ENCODE assay signal across 9 mouse cellular contexts in the genomic region with DNA sequence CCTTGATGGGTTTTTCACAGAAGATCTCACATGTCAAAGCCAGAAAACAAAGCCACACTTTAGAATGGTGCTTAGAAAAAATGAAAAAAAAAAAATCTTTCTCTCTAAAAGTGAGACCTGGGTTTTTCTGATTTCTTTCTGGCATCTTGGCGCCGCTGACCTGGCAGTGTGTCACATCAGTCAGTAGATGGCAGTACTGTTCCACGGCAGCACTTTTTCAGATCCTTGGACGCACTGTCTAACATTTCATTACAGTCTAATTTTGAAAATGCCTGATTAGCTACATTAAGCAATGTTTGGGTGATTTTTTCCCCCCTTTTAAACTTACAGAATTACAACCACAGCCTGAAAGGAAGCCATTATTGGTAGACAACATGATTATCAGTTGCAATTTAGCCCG.
DNase-seq lines count a peak whose midpoint lies in the region; TF ChIP-seq lines count a peak whose summit lies in the region.
"Had no signal": no experiment of that assay in that cellular context is flagged by ENCODE, and none has a peak within 500 bp of the region (broad histone marks: within the 10 kb centered on the region; RNA-seq: fewer than 3 reads in every experiment).

No protein-coding gene starts in this region.

- intact Hi-C loops in heart, postnatal 14 days (cut with DNase I): loop anchor here (2.0 to 10.0 kb wide), 5 partner anchors 287 to 913 kb away; a partner anchor contains a TSS
- intact Hi-C loops in left cerebral cortex, postnatal 25 days (cut with DNase I): loop anchor here (1.0 to 10.0 kb wide), 5 partner anchors 583 to 1087 kb away; no protein-coding TSS in a partner anchor

- H3K4me1 ChIP-seq in testis, adult 2 months (ENCODE audit: control insufficient read depth, insufficient read depth, low read length): peaks cover 7% of the 10 kb centered on the region

- no peaks in the 10 kb centered on the region for H3K27me3 ChIP-seq in testis, adult 2 months (ENCODE audit: control insufficient read depth, insufficient read depth, low read length)

- H3K27ac ChIP-seq in testis, adult 2 months (ENCODE audit: control insufficient read depth, insufficient read depth, low read depth, low read length): no peak overlapping the region

- no peak overlapping the region for H3K4me3 ChIP-seq in testis, adult 2 months (ENCODE audit: control insufficient read depth, low read depth, low read length)
- H3K4me3 ChIP-seq: myocyte had no signal

- no peak for DNase-seq in testis, postnatal 14 days (ENCODE audit: low spot score)
- peak; percentile 60 to 64 for DNase-seq in adrenal gland, adult 18-20 months (ENCODE audit: low spot score in 2 of 2)
- DNase-seq in embryo, embryonic 9.5 days (ENCODE audit: extremely low spot score): peak; percentile 70
- peak; percentile 69 to 79 for DNase-seq in heart, postnatal 14 days
- DNase-seq in left cerebral cortex, postnatal 25 days (ENCODE audit: low spot score in 2 of 2): peak; percentile 61 to 69
- DNase-seq in neural tube, embryonic 10.5 days (ENCODE audit: extremely low spot score, low spot score): peak; percentile 72
- DNase-seq in thymus, postnatal 4 days: peak; percentile 76

- H3K36me3 ChIP-seq in testis, adult 2 months (ENCODE audit: control insufficient read depth, insufficient read depth, low read length): no peaks in the 10 kb centered on the region

- no peak for TF ChIP-seq POLR2A in testis, adult 2 months (IDR thresholded peaks at IDR 0.05; ENCODE audit: control insufficient read depth, low read depth, low read length)

- TF ChIP-seq CTCF in testis, adult 2 months (IDR thresholded peaks at IDR 0.05; ENCODE audit: control insufficient read depth, insufficient read depth, insufficient replicate concordance, low read depth, low read length): peak; percentile 64; the same call in 1 of the 2 replicates
